Mouse (Mus musculus): ENCODE data around the gene Tsc22d4. TPM values are rescaled to one million over a fixed set of nuclear protein-coding genes. Genes with fewer than 3 reads are reported as not detected.

Gene Tsc22d4
- polyA plus RNA-seq, 1 experiment from 2014 or later = 76.1 TPM

GRCm38 (mm10) chr5:137756106-137756505 is 10.6 kb downstream of the Tsc22d4 start:
- Histone ChIP-seq H3K4me2 (replicated peaks) (no peak overlapping the region), H3K27me3 (no peaks in the 10 kb centered on the region), H3K36me3 (peaks cover 15% of the 10 kb centered on the region; the same call in 1 of the 2 replicates), H3K9me3 (no peaks in the 10 kb centered on the region), H3K4me1 (peaks cover 48% of the 10 kb centered on the region), H3K27ac (replicated peaks) (peak overlapping the region; percentile 63), H3K9ac (replicated peaks) (no peak overlapping the region), H3K4me3 (no peak overlapping the region)
- WGBS = 52% methylated on average over 3 of the region's 3 CpGs
- no peak for ATAC-seq (replicated peaks)

GRCm38 (mm10) chr5:137756882-137757661 is 11.5 kb downstream of the Tsc22d4 start:
- 44% methylated on average over 10 of the region's 10 CpGs for WGBS
- H3K36me3 ChIP-seq = peaks cover 5% of the 10 kb centered on the region; the same call in 1 of the 2 replicates
- peaks cover 48% of the 10 kb centered on the region for H3K4me1 ChIP-seq
- no peaks in the 10 kb centered on the region for H3K9me3 ChIP-seq
- H3K9ac ChIP-seq (replicated peaks) = no peak overlapping the region
- no peak overlapping the region for H3K4me2 ChIP-seq (replicated peaks)
- peak overlapping the region; percentile 63 for H3K27ac ChIP-seq (replicated peaks)
- no peaks in the 10 kb centered on the region for H3K27me3 ChIP-seq
- no peak overlapping the region for H3K4me3 ChIP-seq
- ATAC-seq (replicated peaks) = peak; percentile 55

GRCm38 (mm10) chr5:137757887-137758286 is 12.4 kb downstream of the Tsc22d4 start:
- peaks cover 48% of the 10 kb centered on the region for H3K4me1 ChIP-seq
- H3K27me3 ChIP-seq = no peaks in the 10 kb centered on the region
- peak overlapping the region; percentile 63 for H3K27ac ChIP-seq (replicated peaks)
- 38% methylated on average over 6 of the region's 6 CpGs for WGBS
- peak overlapping the region; percentile 13 for H3K9ac ChIP-seq (replicated peaks)
- no peaks in the 10 kb centered on the region for H3K9me3 ChIP-seq
- peak; percentile 41 for ATAC-seq (replicated peaks)
- H3K36me3 ChIP-seq = peaks cover 5% of the 10 kb centered on the region; the same call in 1 of the 2 replicates
- peak overlapping the region; percentile 9 for H3K4me2 ChIP-seq (replicated peaks)
- no peak overlapping the region for H3K4me3 ChIP-seq

- Histone ChIP-seq H3K4me2 (replicated peaks) (no peak overlapping the region), H3K36me3 (no peaks in the 10 kb centered on the region), H3K4me3 (no peak overlapping the region), H3K9me3 (no peaks in the 10 kb centered on the region), H3K9ac (replicated peaks) (no peak overlapping the region), H3K4me1 (peaks cover 48% of the 10 kb centered on the region), H3K27ac (replicated peaks) (peak overlapping the region; percentile 63), H3K27me3 (no peaks in the 10 kb centered on the region)
- WGBS = 81% methylated on average over 19 of the region's 19 CpGs
- ATAC-seq (replicated peaks) = no peak
These were observed 13.5 kb downstream of the Tsc22d4 start for GRCm38 (mm10) chr5:137758921-137759534.

- H3K4me1 ChIP-seq = peaks cover 48% of the 10 kb centered on the region
- WGBS = 7% methylated on average over 4 of the region's 4 CpGs
- H3K36me3 ChIP-seq = no peaks in the 10 kb centered on the region
- H3K4me2 ChIP-seq (replicated peaks) = no peak overlapping the region
- no peak overlapping the region for H3K4me3 ChIP-seq
- H3K9ac ChIP-seq (replicated peaks) = no peak overlapping the region
- peak; percentile 77 for ATAC-seq (replicated peaks)
- H3K9me3 ChIP-seq = no peaks in the 10 kb centered on the region
- H3K27me3 ChIP-seq = no peaks in the 10 kb centered on the region
- H3K27ac ChIP-seq (replicated peaks) = peak overlapping the region; percentile 63
These were observed 14.5 kb downstream of the Tsc22d4 start for GRCm38 (mm10) chr5:137759971-137760412.

GRCm38 (mm10) chr5:137764609-137765340 is 19.2 kb downstream of the Tsc22d4 start:
- Histone ChIP-seq H3K4me2 (replicated peaks) (no peak overlapping the region), H3K4me1 (peaks cover 13% of the 10 kb centered on the region), H3K9ac (replicated peaks) (no peak overlapping the region), H3K36me3 (no peaks in the 10 kb centered on the region), H3K9me3 (no peaks in the 10 kb centered on the region), H3K4me3 (no peak overlapping the region), H3K27me3 (no peaks in the 10 kb centered on the region), H3K27ac (replicated peaks) (no peak overlapping the region)
- ATAC-seq (replicated peaks) = no peak
- 53% methylated on average over 9 of the region's 9 CpGs for WGBS

GRCm38 (mm10) chr5:137766270-137766669 is 20.7 kb downstream of the Tsc22d4 start:
- no peak for ATAC-seq (replicated peaks)
- Histone ChIP-seq H3K36me3 (no peaks in the 10 kb centered on the region), H3K9ac (replicated peaks) (no peak overlapping the region), H3K9me3 (no peaks in the 10 kb centered on the region), H3K27ac (replicated peaks) (no peak overlapping the region), H3K27me3 (no peaks in the 10 kb centered on the region), H3K4me1 (peaks cover 6% of the 10 kb centered on the region), H3K4me2 (replicated peaks) (no peak overlapping the region), H3K4me3 (no peak overlapping the region)
- WGBS = 66% methylated on average over 3 of the region's 3 CpGs

GRCm38 (mm10) chr5:137768475-137768874 is 22.9 kb downstream of the Tsc22d4 start:
- Histone ChIP-seq H3K9ac (replicated peaks) (no peak overlapping the region), H3K4me2 (replicated peaks) (no peak overlapping the region), H3K4me3 (no peak overlapping the region), H3K9me3 (no peaks in the 10 kb centered on the region), H3K36me3 (no peaks in the 10 kb centered on the region), H3K27ac (replicated peaks) (no peak overlapping the region), H3K4me1 (peaks cover 6% of the 10 kb centered on the region), H3K27me3 (no peaks in the 10 kb centered on the region)
- 0 out of 2 replicates have a peak, but pooled peaks have one; percentile 16 for ATAC-seq (replicated peaks)
- WGBS = 15% methylated on average over 1 of the region's 1 CpGs

GRCm38 (mm10) chr5:137770709-137771108 is 25.2 kb downstream of the Tsc22d4 start:
- H3K4me2 ChIP-seq (replicated peaks) = no peak overlapping the region
- H3K36me3 ChIP-seq = no peaks in the 10 kb centered on the region
- WGBS = 53% methylated on average over 2 of the region's 2 CpGs
- no peak overlapping the region for H3K27ac ChIP-seq (replicated peaks)
- ATAC-seq (replicated peaks) = no peak
- peaks cover 6% of the 10 kb centered on the region for H3K4me1 ChIP-seq
- H3K27me3 ChIP-seq = no peaks in the 10 kb centered on the region
- H3K9me3 ChIP-seq = no peaks in the 10 kb centered on the region
- no peak overlapping the region for H3K9ac ChIP-seq (replicated peaks)
- no peak overlapping the region for H3K4me3 ChIP-seq

- Histone ChIP-seq H3K4me1 (peaks cover 6% of the 10 kb centered on the region), H3K27me3 (no peaks in the 10 kb centered on the region), H3K36me3 (no peaks in the 10 kb centered on the region), H3K9me3 (no peaks in the 10 kb centered on the region), H3K27ac (replicated peaks) (no peak overlapping the region), H3K4me3 (no peak overlapping the region), H3K4me2 (replicated peaks) (no peak overlapping the region), H3K9ac (replicated peaks) (no peak overlapping the region)
- no peak for ATAC-seq (replicated peaks)
These were observed 27.2 kb downstream of the Tsc22d4 start for GRCm38 (mm10) chr5:137772755-137773154.

- Histone ChIP-seq H3K4me1 (peaks cover 20% of the 10 kb centered on the region), H3K27ac (replicated peaks) (no peak overlapping the region), H3K9ac (replicated peaks) (no peak overlapping the region), H3K4me3 (no peak overlapping the region), H3K27me3 (no peaks in the 10 kb centered on the region), H3K4me2 (replicated peaks) (no peak overlapping the region), H3K36me3 (peaks cover 8% of the 10 kb centered on the region), H3K9me3 (no peaks in the 10 kb centered on the region)
- ATAC-seq (replicated peaks) = no peak
- 87% methylated on average over 2 of the region's 2 CpGs for WGBS
These were observed 30.2 kb downstream of the Tsc22d4 start for GRCm38 (mm10) chr5:137775587-137776290.

All from forebrain, embryonic 15.5 days (tissue).